Mouse (Mus musculus): Measurements from ENCODE around the gene Foxo4.

Foxo4 gene

DNA sequence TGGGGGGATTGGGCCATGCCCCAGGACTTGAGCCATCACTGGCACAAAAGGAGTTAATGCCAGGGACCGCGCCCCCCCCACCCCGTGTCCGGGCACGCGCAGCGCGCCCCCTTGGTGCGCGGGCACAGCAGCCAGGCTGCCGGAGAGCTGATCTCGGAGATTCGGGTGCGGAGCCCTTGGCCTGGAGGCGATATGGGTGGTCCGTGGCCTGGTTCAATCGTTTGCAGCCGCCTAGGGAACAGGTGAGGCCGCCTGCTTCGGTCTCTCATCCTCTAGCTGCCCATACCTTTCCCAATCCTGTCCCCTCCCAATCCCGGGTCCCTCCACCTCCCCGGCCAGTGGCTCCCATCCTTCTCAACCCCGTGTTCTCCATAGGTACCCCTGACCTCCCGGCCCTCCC is 44.7 kb downstream of the Foxo4 start, which contains the start of gene Nlgn3:
Nlgn3 (plus strand) TSS at position 114 of the 400 bp plus-strand sequence.
- DNase-seq: peak; percentile 21

DNA sequence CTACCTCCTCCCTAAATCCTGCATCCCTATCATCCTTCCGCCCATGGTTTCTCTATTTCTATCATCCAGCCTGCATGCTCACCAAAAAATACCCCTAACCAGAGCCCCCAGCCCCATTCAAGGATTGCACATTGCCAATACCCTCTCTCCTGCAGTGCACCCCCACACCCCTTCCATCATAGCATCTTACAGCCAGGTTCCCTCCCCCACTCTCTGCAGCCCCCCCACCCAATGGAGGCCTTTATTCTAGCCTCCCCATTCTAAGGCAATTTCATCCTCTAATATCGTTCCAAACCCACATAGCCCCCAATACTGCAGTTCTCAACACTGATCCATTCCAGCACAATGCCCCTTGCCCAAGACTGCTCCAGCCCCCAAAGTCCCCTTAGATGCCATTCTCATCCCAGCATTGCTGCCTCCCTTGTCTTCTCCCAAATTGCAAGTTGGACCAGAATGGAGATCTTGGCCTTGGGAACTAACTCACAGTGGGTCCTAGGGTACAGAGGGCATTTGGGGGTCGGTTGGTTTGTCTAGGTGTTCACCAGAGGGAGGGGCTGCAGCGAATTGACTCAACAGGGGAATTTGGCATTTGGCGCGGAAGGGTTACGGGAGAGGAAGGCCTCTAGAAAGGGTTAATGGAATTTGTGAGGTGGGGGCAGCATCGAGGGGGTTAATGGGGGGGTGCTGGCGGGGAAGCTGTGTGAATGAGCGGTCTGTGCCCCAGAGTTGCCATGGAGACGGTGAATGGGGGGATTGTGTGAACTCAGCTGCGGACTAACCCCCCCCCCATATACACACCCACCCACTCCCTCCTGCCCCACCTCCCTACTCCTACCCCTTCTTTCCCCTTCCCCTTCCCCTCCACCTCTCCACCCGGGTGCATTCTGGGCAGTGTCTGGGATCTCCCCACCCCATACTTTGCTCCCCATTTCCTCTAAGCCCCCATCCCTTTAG is 45.4 kb downstream of the Foxo4 start:
- no peak for DNase-seq

DNA sequence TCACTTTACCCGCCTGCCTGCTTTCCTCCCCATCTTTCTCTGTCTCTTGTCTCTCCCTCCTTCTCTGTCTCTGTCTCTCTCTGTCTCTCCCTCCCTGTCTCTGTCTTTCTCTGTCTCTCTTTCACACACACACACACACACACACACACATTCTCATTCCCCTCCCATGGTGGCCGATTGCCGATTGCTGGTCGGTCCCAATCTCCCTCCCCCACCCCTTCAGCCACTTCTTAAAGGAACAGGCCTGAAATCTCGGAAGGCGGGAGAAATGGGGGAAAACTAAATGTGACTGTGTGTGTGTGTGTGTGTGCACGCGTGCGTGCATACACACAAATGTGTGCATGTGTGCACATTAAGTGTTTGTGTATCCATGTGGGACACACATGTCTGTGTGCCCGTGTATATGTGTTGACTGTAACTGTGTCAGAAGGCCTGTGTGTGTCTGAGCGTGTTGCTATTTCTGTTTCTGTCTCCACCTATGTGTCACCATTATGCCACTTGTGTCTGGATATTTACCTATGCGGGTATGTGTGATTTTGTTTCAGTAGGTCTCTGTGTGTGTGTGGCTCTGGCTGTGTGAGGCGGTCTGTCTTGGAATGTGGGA is 46.2 kb downstream of the Foxo4 start:
- no peak for DNase-seq

DNA sequence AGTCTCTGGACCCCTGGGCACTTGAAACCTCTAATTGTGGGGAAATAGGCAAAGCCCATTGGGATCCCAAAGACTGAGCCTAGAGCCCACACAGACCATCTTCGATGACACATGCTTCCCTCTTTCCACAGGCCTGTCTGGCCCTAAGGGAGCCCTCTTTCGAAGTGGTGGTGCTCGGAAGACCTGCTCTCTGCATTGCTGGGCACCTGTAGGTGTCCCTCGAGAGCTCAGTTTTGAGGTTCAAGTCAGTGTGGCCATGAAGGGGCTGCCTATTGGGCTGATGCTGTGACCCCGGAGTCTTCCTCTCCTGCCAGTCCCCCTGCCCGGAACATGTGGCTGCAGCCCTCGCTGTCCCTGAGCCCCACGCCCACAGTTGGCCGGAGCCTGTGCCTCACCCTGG is 47.3 kb downstream of the Foxo4 start:
- no peak for DNase-seq

DNA sequence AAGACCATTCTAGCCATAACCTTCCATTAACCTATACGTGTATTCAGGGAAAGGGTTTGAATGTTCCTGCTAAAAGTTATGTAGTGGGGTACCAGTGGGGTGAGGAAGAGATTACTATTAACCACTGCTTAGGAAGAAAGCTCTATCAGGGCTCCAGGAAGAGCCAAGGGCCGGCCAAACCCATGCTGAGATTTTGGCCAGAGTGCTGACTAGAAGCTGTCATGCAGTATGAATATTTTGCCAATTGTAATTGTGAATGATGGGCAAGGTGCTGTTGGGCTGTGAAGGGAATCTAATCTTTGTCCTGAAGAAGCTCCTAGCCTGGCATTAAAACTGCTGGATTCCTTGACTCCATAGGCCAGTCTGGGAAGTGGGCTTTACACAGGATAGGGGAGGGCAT is 50.3 kb downstream of the Foxo4 start:
- DNase-seq: no peak

DNA sequence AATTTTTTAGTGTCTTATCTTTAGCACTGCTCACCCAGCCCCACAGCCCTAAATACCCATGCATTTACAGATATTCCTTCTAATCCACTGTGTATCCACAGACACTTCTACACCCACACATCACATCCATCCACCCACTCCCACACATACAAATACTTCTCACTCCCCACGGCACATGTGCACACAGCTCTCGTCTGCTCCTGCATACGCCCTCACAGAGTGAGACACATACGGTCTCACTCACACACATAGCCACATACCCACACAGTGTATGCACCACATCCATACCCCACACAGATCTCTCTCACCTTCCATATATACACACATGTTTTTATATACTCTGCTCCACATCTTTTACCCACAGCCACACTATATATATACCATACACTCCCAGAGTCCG is 55.0 kb downstream of the Foxo4 start:
- no peak for DNase-seq

Data from thymus, postnatal 4 days (tissue).